Mouse (Mus musculus) gastrocnemius, postnatal 14 days (tissue): ENCODE measurements around the gene Tfdp2. TPM values are rescaled to one million over a fixed set of nuclear protein-coding genes. Genes with fewer than 3 reads are reported as not detected.

Experiments used
- DNase-seq: peaks from one replicate; pipeline ENCODE4 v3.0.0; 2021; ENCODE audit warnings: mixed read lengths
- intact Hi-C: fragments of 180-260 bp; cut with DNase I; formaldehyde crosslinking; loops from one replicate; pipeline ENCODE4 v1.15.1; 2025; ENCODE audit warnings: low total_unique reads
- total RNA-seq, 2 experiments: library from RNA; stranded (reverse); gene quantifications; 2 replicates each; pipeline ENCODE4 v1.2.3; 2021

The Tfdp2 gene
- total RNA-seq, 2 experiments from 2014 or later = 32.6 to 46.7 TPM

GRCm38 (mm10) chr9:96353121-96353769, 157.2 kb downstream of the Tfdp2 start:
- no peak for DNase-seq
- intact Hi-C loops = no loop called here

DNA sequence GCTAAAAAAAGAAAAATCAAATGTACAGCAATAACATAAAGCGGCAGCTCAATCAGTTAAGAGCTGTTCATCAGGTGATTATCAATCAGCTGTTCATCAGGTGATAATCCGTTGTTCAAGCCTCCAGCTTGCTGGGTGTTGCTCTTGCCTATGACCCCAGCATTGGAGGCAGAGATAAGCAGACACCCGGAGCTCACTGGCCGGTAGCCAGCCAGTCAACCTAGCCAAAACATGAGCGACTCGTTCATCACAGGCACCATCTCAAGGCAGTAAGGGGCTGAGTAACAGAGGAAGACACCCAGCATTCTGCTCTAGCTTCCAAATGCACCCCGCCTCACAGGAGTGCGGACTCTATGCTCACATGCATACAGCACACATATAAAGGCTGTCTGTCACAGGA, 157.7 kb downstream of the Tfdp2 start:
- peak; percentile 46 for DNase-seq
- intact Hi-C loops = no loop called here

DNA sequence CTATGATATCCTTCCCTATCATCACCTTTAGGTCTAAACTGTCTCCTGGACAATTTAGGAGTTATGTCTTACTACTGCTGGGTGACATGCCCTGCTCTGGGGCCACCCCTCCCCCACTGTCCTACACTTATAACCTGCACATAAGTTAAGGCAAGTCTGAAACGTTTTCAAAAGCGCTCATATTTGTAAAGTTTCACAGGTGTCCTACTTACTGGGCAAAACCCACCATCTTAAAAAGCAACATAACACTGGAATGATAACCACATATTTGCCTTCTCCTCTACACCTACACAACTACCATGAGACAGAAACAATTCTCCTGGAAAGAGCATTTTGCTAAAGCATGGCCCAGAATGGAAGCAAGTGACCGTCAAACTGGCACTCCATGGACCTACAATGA, 164.0 kb downstream of the Tfdp2 start:
- intact Hi-C loops = no loop called here
- DNase-seq = no peak

DNA sequence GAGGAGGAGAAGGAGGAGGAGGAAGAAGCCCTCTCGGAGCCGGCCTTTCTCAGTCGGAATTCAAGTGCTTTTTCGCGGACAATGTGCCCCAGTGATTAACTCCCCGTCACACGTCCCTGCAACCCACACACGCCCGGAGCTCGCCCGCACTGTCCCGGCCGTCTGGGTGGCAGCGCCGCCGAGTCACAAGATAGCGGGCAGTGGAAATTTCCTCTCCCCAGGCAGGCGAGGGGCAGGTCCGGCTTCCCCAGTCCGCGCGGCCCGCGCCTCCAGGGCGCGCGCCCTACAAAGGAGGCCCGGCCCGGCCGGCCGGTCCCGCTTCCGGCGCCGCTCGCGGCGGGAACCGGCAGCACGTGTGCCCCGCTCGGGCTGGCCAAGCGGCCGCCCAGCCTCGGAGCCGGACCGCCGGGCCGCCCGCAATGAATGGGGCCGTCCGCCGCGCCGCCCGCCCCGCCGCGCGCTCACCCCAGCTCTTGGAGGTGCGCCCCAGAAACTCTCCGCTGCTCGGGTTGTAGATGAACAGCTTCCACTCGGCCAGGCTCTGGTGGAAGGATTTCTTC, 167.6 kb downstream of the Tfdp2 start:
- intact Hi-C loops = no loop called here
- DNase-seq = peak; percentile 72

DNA sequence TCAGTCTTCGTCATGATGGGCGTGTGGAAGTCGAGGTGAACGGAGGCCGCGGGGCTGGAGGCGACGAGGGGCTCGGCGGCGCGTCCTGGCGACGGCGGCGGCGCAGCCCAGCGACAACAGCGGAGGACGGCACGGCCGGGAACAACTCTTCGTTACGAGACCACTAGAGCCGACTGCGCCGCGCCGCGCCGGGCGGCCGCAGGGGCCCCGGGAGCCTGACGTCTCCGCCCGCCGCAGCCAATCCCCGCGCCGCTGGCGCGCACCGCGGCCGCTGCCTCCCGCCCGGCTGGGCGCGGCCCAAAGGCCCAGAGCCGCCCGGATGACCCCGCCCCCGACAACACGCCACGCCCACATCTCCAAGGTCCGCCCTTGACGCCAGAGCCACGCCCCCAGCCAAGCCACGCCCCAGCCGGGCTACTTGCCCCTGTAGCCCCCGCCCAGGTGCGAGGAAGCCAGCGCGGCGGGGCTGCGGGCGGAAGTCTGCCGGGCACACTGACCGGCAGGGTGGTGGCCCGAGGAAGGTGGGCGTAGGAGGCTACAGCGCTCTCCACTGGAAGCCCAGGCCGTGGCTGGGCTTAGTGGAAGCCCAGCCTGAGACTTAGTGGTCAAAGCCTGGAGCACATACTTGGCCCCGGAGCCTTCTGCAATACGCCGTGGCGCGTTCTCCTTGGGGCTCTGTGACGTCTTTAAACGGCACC, 168.2 kb downstream of the Tfdp2 start, which contains the start of gene Atp1b3:
Gene Atp1b3 (minus strand): TSS at position 302 of the 698 bp plus-strand sequence.
- DNase-seq = peak; percentile 99
- intact Hi-C loops = no loop called here

DNA sequence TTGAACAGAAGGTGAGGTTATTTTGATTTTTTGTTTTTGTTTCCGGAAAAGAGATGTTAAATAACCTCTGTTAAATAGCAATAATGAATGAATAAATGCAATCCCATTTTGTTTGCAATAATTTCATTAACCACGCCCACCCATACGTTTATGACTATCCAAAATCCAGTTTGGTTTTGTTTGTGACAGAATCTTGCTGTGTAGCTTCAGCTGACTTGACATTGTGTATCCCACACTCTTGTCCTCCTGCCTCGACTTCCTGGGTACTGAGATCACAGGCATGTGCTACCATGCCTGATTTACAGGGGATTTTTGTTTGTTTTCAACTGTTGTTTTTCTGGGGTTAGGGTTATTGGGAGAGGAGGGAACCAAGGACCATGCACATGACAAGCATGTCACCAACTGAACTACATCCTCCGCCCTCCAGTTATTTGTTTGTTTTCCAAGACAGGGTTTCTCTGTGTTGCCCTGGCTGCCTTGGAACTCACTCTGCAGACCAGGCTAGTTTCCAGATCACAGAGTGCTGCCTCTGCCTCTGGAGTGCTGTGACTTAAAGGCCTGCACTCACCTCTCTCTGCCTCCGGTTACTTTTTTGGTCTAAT, 169.3 kb downstream of the Tfdp2 start:
- DNase-seq = no peak
- intact Hi-C loops = no loop called here

DNA sequence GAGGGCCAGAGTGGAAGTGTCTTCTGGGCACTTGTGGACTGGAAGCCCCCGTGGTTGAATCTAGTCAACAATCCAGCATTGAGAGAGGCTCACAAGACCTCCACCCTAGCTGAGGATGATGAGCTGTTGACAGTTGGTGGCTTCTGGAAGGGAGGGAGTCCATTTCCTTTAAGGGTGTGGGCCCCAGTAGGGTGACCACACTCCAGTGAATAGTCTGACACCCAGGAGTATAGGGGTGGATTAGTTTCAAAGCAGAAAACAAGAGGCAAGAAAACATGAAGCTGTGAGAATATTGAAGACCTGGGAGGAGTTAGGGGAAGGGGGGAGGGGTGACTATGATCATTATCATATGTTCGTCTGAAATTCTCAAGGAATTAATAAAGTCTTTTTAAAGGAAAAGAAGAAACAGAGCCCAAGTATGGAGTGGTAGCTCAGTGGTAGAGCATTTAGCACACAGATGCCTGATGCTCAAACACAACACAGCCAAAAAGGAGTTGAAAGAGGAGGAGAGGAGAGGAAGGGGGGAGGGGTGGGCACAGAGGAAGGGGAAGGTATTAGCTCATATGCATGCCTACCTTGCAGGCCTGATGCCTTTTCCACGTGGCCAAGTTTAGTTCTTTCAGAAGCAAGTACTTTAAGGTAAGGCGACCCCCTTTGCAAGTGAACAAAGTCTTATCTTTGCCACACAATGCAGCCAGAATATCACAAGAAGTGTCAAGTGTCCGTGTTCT, 173.7 kb downstream of the Tfdp2 start:
- DNase-seq = no peak
- intact Hi-C loops = no loop called here

- no peak for DNase-seq
- intact Hi-C loops = no loop called here
Observed at GRCm38 (mm10) chr9:96371075-96371474, 175.0 kb downstream of the Tfdp2 start.

Other genes starting within 250 kb of the Tfdp2 start
- 10 to 100 TPM; 10.3 to 11.0 TPM for gene Xrn1, start 241.5 kb upstream of the Tfdp2 start, total RNA-seq
- gene Gk5, start 76.9 kb upstream of the Tfdp2 start, total RNA-seq = 1 to 10 TPM; 2.7 to 3.3 TPM
- gene Atp1b3, start 168.2 kb downstream of the Tfdp2 start, total RNA-seq = 10 to 100 TPM; 43.7 to 49.2 TPM